12 mouse cellular contexts compared by ENCODE assay signal in genomic region chr4:150260745-150261144, GRCm38 (mm10). TPM values are rescaled to one million over a fixed set of nuclear protein-coding genes. Genes with fewer than 3 reads are reported as not detected.
DNase-seq lines count a peak whose midpoint lies in the region; ATAC-seq and TF ChIP-seq lines count a peak whose summit lies in the region.
"Had no signal": no experiment of that assay in that cellular context is flagged by ENCODE, and none has a peak within 500 bp of the region (broad histone marks: within the 10 kb centered on the region; RNA-seq: fewer than 3 reads in every experiment).

No protein-coding gene starts in this region.

- no peak for TF ChIP-seq POLR2A in kidney, adult 2 months (IDR thresholded peaks at IDR 0.05; ENCODE audit: low read depth, low read length)

- WGBS in kidney, adult 2 months = 49% methylated on average over 6 of the region's 6 CpGs

- TF ChIP-seq CTCF in kidney, adult 2 months (conservative IDR thresholded peaks at IDR 0.05; ENCODE audit: insufficient read depth, insufficient read length, low read depth, low read length) = peak; percentile 39; the same call in 1 of the 2 replicates

- no peak overlapping the region for H3K27ac ChIP-seq in kidney, adult 2 months (ENCODE audit: insufficient read depth, low read depth, low read length)
- H3K27ac ChIP-seq: neural tube, embryonic 15.5 days had no signal

- no peak for DNase-seq in kidney, adult 2 months
- no peak for DNase-seq in kidney, adult 11 months
- peak; percentile 64 for DNase-seq in 3T3-L1 (ENCODE audit: low read depth, low spot score)
- DNase-seq in 416B (ENCODE audit: low read depth) = peak; percentile 75
- no peak for DNase-seq in kidney, adult 18-20 months
- no peak for DNase-seq in right cerebral cortex, adult 18-20 months
- DNase-seq: cerebellum, adult 18-20 months had no signal

- ATAC-seq in common myeloid progenitor, adult 5-6 weeks (replicated peaks; ENCODE audit: low read depth, poor library complexity, severe bottlenecking) = 0 out of 2 replicates have a peak, but pooled peaks have one; percentile 31

- peaks cover 5% of the 10 kb centered on the region for H3K4me1 ChIP-seq in kidney, adult 2 months (ENCODE audit: control insufficient read depth, insufficient read depth, low read length)

- H3K27me3 ChIP-seq in kidney, adult 2 months (replicated peaks; ENCODE audit: control insufficient read depth, insufficient read depth, low read length) = no peaks in the 10 kb centered on the region
- H3K27me3 ChIP-seq: neural tube, embryonic 15.5 days had no signal

- H3K4me3 ChIP-seq in kidney, adult 2 months (ENCODE audit: insufficient read depth, low read depth, low read length) = no peak overlapping the region
- H3K4me3 ChIP-seq: neural tube, embryonic 15.5 days had no signal

- no peaks in the 10 kb centered on the region for H3K36me3 ChIP-seq in kidney, adult 2 months (ENCODE audit: control insufficient read depth, insufficient read depth, low read length)
- H3K36me3 ChIP-seq: neural tube, embryonic 15.5 days had no signal

RNA-seq across cellular contexts. Expression of gene Rere, which starts 20.7 kb away (rescaled TPM):
- polyA plus RNA-seq in kidney, adult 2 months (2012; rRNA removed) = 45.6 and 58.8 TPM in 2 replicates
- 21.2 and 45.1 TPM in 2 replicates for total RNA-seq in common myeloid progenitor, adult 5-6 weeks (2017)

RNA-seq across cellular contexts. Expression of gene Eno1, which starts 24.2 kb away (rescaled TPM):
- polyA plus RNA-seq in kidney, adult 2 months (2012; rRNA removed) = 630 and 636 TPM in 2 replicates
- 176 and 200 TPM in 2 replicates for total RNA-seq in common myeloid progenitor, adult 5-6 weeks (2017)

RNA-seq across cellular contexts. Expression of gene Car6, which starts 59.6 kb away (rescaled TPM):
- polyA plus RNA-seq in kidney, adult 2 months (2012; rRNA removed) = not detected in 2 replicates
- total RNA-seq in common myeloid progenitor, adult 5-6 weeks (2017) = not detected in 2 replicates
- total RNA-seq: left cerebral cortex, adult 18-20 months had no signal
- polyA plus RNA-seq: heart, embryonic 11.5 days; intestine, embryonic 14.5 days; neural tube, embryonic 15.5 days had no signal

Comparison
In these comparisons a context has a peak if more than half of its experiments do, and no peak if none do; other contexts are left out.
1. DNase-seq: peak in 3T3-L1 (single experiment) and 416B (single experiment); none in kidney, adult 2 months (single experiment), kidney, adult 11 months (single experiment), kidney, adult 18-20 months (single experiment) and right cerebral cortex, adult 18-20 months (single experiment).